Mouse (Mus musculus) small intestine, adult 2 months (tissue): ENCODE measurements around the gene Sphk2. TPM values are rescaled to one million over a fixed set of nuclear protein-coding genes. Genes with fewer than 3 reads are reported as not detected.

Experiments
- H3K27ac ChIP-seq: fragments of 200-500 bp; 2 replicates; pipeline ENCODE4 v1.5.1; 2012; ENCODE audit warnings: low read depth, low read length, control low read depth, inconsistent platforms; ENCODE audit not compliant: insufficient read depth
- H3K27me3 ChIP-seq: fragments of 200-500 bp; 2 replicates; pipeline ENCODE4 v1.6.1; 2012; ENCODE audit warnings: mild to moderate bottlenecking, moderate library complexity, low read length, inconsistent platforms; ENCODE audit not compliant: control insufficient read depth, insufficient read depth
- H3K36me3 ChIP-seq: fragments of 200-500 bp; 2 replicates; pipeline ENCODE4 v1.6.1; 2012; ENCODE audit warnings: mild to moderate bottlenecking, low read length, control low read depth, inconsistent platforms; ENCODE audit not compliant: control insufficient read depth, insufficient read depth
- H3K4me1 ChIP-seq: fragments of 200-500 bp; 2 replicates; pipeline ENCODE4 v1.6.1; 2012; ENCODE audit warnings: low read length, inconsistent platforms, mixed read lengths; ENCODE audit not compliant: control insufficient read depth, insufficient read depth, insufficient read length
- H3K4me3 ChIP-seq: fragments of 200-500 bp; 2 replicates; pipeline ENCODE4 v1.5.1; 2012; ENCODE audit warnings: low read depth, mild to moderate bottlenecking, control low read depth, inconsistent platforms, low read length, moderate library complexity
- CTCF ChIP-seq: fragments of 200-500 bp; IDR thresholded peaks from 2 replicates; pipeline ENCODE4 v1.5.1; 2012; ENCODE audit warnings: low read depth, mild to moderate bottlenecking, control low read depth, inconsistent platforms, low read length, moderate library complexity, mixed read lengths; ENCODE audit not compliant: insufficient replicate concordance, insufficient read length; ENCODE audit errors: extremely low read depth
- POLR2A ChIP-seq: fragments of 200-500 bp; IDR thresholded peaks from 2 replicates; pipeline ENCODE4 v1.6.1; 2012; ENCODE audit warnings: low read depth, mild to moderate bottlenecking, control low read depth, inconsistent platforms, low read length, moderate library complexity
- WGBS: fragments of 180-500 bp; shearing (Covaris S2); methylation state at CpG from one replicate; pipeline ENCODE4 v1.1.7; 2018; 5-methylcytosine and 5-hydroxymethylcytosine counted together
- polyA plus RNA-seq: library from polyadenylated mRNA; depleted of rRNA; stranded (reverse); fragments of >200 nt; gene quantifications from 2 replicates; pipeline ENCODE4 v1.2.3, GENCODE M21; 2012

Gene Sphk2
- polyA plus RNA-seq, 1 experiment: 164 TPM

DNA sequence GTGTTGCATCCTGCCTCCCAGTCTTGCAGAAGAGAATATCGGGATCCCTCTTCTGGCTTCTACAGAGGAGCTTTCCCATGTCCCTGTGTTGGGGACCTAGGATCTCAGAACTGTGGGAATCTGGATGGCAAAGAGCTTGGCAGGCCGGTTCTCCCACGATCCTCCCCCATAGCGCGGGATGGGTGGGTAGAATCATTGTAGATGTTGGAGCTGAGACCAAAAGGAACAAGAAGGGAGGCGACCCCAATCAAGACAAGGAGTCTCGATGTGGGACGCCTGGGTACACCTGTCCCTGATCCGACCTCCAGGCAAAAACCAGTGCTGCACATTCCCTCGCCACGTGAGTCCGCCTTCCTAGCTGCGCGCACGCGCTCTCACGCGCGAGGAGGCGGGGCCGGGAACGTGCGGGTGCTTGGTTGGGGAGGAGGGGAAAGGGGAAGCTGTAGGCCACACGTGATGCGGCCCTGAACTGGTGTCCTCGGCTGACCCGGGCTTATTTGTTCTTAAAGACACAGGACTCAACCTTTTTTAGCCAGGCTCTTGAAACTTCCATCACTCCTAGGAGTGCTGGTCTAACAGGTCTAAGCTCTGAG lies 10.3 kb downstream of the Sphk2 start:
- H3K4me1 ChIP-seq: peaks cover 42% of the 10 kb centered on the region
- peak overlapping the region; percentile 92 for H3K4me3 ChIP-seq
- TF ChIP-seq CTCF (no peak), POLR2A (peak; percentile 52; the same call in 1 of the 2 replicates)
- under 1% methylated on average over 27 of the region's 27 CpGs for WGBS
- H3K36me3 ChIP-seq: peaks cover 42% of the 10 kb centered on the region
- H3K27ac ChIP-seq: peak overlapping the region; percentile 100
- no peaks in the 10 kb centered on the region for H3K27me3 ChIP-seq

DNA sequence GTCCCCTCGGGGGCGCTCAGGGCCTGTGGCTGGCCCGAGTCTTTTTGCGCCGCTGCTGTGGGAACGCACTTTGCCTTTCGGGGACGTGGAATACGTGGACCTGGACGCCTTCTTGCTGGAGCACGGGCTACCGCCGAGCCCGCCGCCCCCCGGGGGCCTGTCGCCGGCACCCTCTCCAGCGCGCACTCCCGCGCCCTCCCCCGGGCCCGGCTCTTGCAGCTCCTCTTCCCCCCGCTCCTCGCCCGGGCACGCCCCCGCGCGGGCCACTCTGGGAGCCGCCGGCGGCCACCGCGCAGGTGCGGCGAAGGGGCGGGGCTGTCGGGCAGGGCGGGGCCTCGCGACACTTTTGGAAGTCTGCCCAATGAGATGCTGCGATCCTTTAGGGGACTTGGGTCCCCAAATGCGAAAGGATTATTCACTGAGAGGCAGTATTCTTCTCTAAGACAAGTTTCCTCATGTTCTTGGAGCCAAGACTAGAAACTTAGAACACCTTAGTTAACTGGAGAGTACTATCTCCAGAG lies 11.0 kb downstream of the Sphk2 start:
- TF ChIP-seq POLR2A (peak; percentile 87), CTCF (no peak)
- Histone ChIP-seq H3K27ac (peak overlapping the region; percentile 100), H3K27me3 (no peaks in the 10 kb centered on the region), H3K4me3 (peak overlapping the region; percentile 92), H3K36me3 (peaks cover 37% of the 10 kb centered on the region), H3K4me1 (peaks cover 38% of the 10 kb centered on the region)
- WGBS: 2% methylated on average over 45 of the region's 45 CpGs

DNA sequence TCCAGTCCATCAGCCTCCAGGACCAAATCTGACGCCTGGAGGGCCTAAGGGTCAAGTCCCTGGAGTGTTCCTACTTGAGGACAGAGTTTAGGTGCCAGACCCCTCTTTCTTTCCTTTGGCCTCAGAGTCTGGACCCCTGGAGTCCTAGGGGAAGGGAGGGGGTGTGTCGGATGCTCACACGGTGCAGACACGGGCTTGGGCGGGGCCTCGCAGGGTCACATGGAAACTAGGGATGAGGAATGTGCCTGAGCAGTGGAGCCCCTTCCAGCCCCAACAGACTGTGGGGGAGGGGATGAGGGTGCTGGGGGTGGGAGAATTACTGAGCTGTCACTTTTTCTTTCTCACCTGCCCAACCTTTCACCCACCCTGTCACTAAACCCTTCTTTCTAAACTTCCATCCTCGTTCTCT lies 11.9 kb downstream of the Sphk2 start:
- no peaks in the 10 kb centered on the region for H3K27me3 ChIP-seq
- peak; percentile 21; the same call in 1 of the 2 replicates for TF ChIP-seq POLR2A
- TF ChIP-seq CTCF: no peak
- 1% methylated on average over 7 of the region's 7 CpGs for WGBS
- H3K4me3 ChIP-seq: peak overlapping the region; percentile 92
- peaks cover 28% of the 10 kb centered on the region for H3K36me3 ChIP-seq
- H3K27ac ChIP-seq: peak overlapping the region; percentile 99
- peaks cover 30% of the 10 kb centered on the region for H3K4me1 ChIP-seq

DNA sequence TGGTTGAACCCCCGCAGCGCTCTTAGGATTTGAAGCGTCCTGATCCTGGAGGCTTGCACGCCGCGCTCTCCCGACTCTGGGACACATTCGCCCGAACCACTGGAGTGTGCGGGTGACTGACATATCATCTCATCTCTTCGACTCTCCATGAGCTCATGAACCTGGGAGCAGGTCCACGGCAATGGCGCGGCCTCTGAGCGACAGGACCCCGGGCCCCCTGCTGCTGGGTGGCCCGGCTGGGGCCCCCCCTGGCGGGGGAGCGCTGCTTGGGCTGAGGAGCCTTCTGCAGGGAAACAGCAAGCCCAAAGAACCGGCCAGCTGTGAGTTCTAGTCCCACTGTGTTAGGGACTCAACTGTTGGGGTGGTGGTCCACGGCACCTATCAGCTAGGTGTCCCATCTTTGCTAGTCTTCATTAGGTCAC lies 12.3 kb downstream of the Sphk2 start:
- Histone ChIP-seq H3K36me3 (peaks cover 23% of the 10 kb centered on the region), H3K4me1 (peaks cover 28% of the 10 kb centered on the region), H3K27ac (peak overlapping the region; percentile 99), H3K27me3 (peaks cover 1% of the 10 kb centered on the region; the same call in 1 of the 2 replicates), H3K4me3 (peak overlapping the region; percentile 92)
- 1% methylated on average over 21 of the region's 21 CpGs for WGBS
- TF ChIP-seq POLR2A: no peak
- TF ChIP-seq CTCF: no peak

DNA sequence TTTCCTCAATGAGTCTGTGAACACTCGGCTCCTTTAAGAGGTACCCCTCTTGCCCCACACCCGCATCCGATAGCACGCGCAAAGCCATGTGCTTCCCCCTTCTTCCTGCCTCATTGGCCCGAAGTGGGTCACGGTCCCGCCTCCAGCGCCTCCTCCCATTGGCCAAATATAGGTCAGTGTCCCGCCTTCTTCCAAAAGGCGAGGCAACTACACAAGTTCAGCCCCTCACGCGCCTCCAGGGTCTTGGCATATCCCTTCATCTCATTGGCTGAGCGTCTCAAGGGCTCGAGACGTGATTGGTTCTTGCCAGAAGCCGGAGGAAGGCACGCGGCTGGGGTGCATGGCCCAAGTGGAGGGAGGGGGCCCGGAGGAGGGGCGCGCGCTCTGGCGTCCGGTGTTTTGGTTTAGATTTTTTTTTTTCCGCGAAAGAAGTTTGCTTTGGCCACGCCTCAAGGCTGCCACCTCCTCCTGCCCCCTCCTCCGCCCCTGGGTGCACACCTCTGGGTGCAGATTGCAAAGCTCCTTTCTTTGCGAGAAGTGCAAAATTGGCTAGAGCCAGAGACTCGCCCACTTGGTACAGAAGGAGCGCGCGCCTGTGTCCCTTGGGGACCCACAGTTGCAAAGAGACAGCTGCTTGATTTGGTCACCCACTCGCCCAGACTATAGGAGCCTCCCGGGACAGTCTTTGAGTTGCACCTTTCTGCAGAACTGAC lies 12.9 kb downstream of the Sphk2 start, which contains the start of gene Dbp:
Gene Dbp, plus strand, starts transcription at position 359 of the 713 bp plus-strand sequence.
- Histone ChIP-seq H3K36me3 (peaks cover 18% of the 10 kb centered on the region), H3K4me1 (peaks cover 33% of the 10 kb centered on the region), H3K4me3 (peak within 1 kb of the TSS; percentile 92), H3K27me3 (peaks cover 7% of the 10 kb centered on the region), H3K27ac (peak within 1 kb of the TSS; percentile 99)
- TF ChIP-seq CTCF (no peak), POLR2A (peak; percentile 89)
- WGBS: under 1% methylated on average over 36 of the region's 36 CpGs

DNA sequence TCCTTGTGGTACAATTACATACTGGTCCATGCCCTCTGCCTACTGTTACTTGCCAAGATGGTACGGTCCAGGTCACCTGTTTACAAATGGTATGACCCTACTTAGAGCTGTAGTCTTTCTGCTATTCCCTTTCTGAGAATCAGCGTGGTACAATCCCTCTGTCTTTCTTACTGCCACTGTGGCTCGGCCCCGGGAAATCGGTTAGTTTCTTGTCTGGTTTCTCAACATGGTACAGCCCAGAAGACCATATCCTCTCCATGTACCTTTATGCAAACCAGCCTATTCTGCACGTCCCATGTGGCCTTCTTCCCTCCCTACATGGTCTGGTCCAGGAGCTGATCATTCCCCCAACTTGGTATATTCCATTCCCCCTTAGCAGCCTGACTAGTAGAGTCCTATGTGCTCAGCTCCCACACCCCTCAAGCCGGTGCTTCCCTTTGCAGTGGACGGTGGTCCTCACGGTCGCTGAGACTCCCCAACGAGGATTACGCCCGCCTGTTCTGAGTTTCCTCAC lies 13.7 kb downstream of the Sphk2 start:
- H3K4me1 ChIP-seq: peaks cover 29% of the 10 kb centered on the region
- H3K27me3 ChIP-seq: peaks cover 15% of the 10 kb centered on the region
- peak overlapping the region; percentile 86 for H3K27ac ChIP-seq
- TF ChIP-seq CTCF (no peak), POLR2A (no peak)
- peaks cover 10% of the 10 kb centered on the region; the same call in 1 of the 2 replicates for H3K36me3 ChIP-seq
- peak overlapping the region; percentile 65 for H3K4me3 ChIP-seq
- under 1% methylated on average over 13 of the region's 13 CpGs for WGBS
